Mouse (Mus musculus) neural tube, embryonic 15.5 days (tissue): ENCODE data around the gene Ipmk. TPM values are rescaled to one million over a fixed set of nuclear protein-coding genes. Genes with fewer than 3 reads are reported as not detected.

ENCODE experiments used
- ATAC-seq: fragments of 200-750 bp; cut with Nextera tagmentation; 2 replicates; pipeline ENCODE4 v1.8.0; 2017; ENCODE audit warnings: mild to moderate bottlenecking, moderate TSS enrichment, moderate library complexity; ENCODE audit not compliant: low FRiP score
- H3K27ac ChIP-seq: fragments of 300-500 bp; sonication (generic); replicated peaks from 2 replicates; pipeline ENCODE4 v1.5.1; 2015; ENCODE audit warnings: mild to moderate bottlenecking, inconsistent platforms
- H3K27me3 ChIP-seq: fragments of 300-500 bp; sonication (generic); replicated peaks from 2 replicates; pipeline ENCODE4 v1.6.1; 2015; ENCODE audit warnings: inconsistent platforms
- H3K36me3 ChIP-seq: fragments of 300-500 bp; sonication (generic); 2 replicates; pipeline ENCODE4 v1.6.1; 2015; ENCODE audit warnings: inconsistent platforms
- H3K4me1 ChIP-seq: fragments of 300-500 bp; sonication (generic); 2 replicates; pipeline ENCODE4 v1.6.1; 2015; ENCODE audit warnings: inconsistent platforms
- H3K4me2 ChIP-seq: fragments of 300-500 bp; sonication (generic); 2 replicates; pipeline ENCODE4 v1.6.1; 2015; ENCODE audit warnings: inconsistent platforms, mild to moderate bottlenecking, moderate library complexity
- H3K4me3 ChIP-seq: fragments of 300-500 bp; sonication (generic); replicated peaks from 2 replicates; pipeline ENCODE4 v1.5.1; 2015; ENCODE audit warnings: mild to moderate bottlenecking, inconsistent platforms
- H3K9ac ChIP-seq: fragments of 300-500 bp; sonication (generic); replicated peaks from 2 replicates; pipeline ENCODE4 v1.6.1; 2015; ENCODE audit warnings: mild to moderate bottlenecking, inconsistent platforms
- H3K9me3 ChIP-seq: fragments of 300-500 bp; sonication (generic); replicated peaks from 2 replicates; pipeline ENCODE4 v1.6.1; 2016; ENCODE audit warnings: inconsistent platforms
- WGBS: fragments of 180-500 bp; shearing (Covaris S2); methylation state at CpG from one replicate; pipeline ENCODE4 v1.1.7; 2015; ENCODE audit warnings: mixed read lengths; 5-methylcytosine and 5-hydroxymethylcytosine counted together
- polyA plus RNA-seq: library from polyadenylated mRNA; unstranded; fragments of >200 nt; fragmentation: Nextera tagmentation; extraction: Ambion mirVana; gene quantifications from 2 replicates; pipeline ENCODE4 v1.2.1, GENCODE M21; 2015

The Ipmk gene
- polyA plus RNA-seq, 1 experiment from 2014 or later, result 15.3 TPM

GRCm38 (mm10) chr10:71351301-71351700 lies 3.7 kb downstream of the Ipmk start:
- no peak for ATAC-seq
- Histone ChIP-seq H3K27me3 (no peaks in the 10 kb centered on the region), H3K9ac (no peak overlapping the region), H3K4me1 (peaks cover 28% of the 10 kb centered on the region), H3K27ac (no peak overlapping the region), H3K4me3 (no peak overlapping the region), H3K4me2 (no peak overlapping the region), H3K36me3 (no peaks in the 10 kb centered on the region), H3K9me3 (no peaks in the 10 kb centered on the region)
- 86% methylated on average over 7 of the region's 7 CpGs for WGBS

- Histone ChIP-seq H3K27ac (no peak overlapping the region), H3K4me3 (no peak overlapping the region), H3K4me1 (peaks cover 17% of the 10 kb centered on the region), H3K9ac (no peak overlapping the region), H3K9me3 (no peaks in the 10 kb centered on the region), H3K36me3 (no peaks in the 10 kb centered on the region), H3K27me3 (no peaks in the 10 kb centered on the region), H3K4me2 (no peak overlapping the region)
- no peak for ATAC-seq
- WGBS, result 78% methylated on average over 9 of the region's 9 CpGs
Observed at GRCm38 (mm10) chr10:71353850-71354249, 6.3 kb downstream of the Ipmk start.

- 84% methylated on average over 12 of the region's 12 CpGs for WGBS
- H3K4me1 ChIP-seq, result peaks cover 6% of the 10 kb centered on the region
- no peak for ATAC-seq
- no peaks in the 10 kb centered on the region for H3K9me3 ChIP-seq
- H3K27me3 ChIP-seq, result no peaks in the 10 kb centered on the region
- no peak overlapping the region for H3K27ac ChIP-seq
- H3K4me2 ChIP-seq, result no peak overlapping the region
- H3K4me3 ChIP-seq, result no peak overlapping the region
- no peak overlapping the region for H3K9ac ChIP-seq
- H3K36me3 ChIP-seq, result no peaks in the 10 kb centered on the region
Observed at GRCm38 (mm10) chr10:71354947-71355346, 7.4 kb downstream of the Ipmk start.

- no peaks in the 10 kb centered on the region for H3K9me3 ChIP-seq
- no peak overlapping the region for H3K4me3 ChIP-seq
- peaks cover 10% of the 10 kb centered on the region for H3K36me3 ChIP-seq
- H3K4me1 ChIP-seq, result peaks cover 8% of the 10 kb centered on the region
- H3K9ac ChIP-seq, result no peak overlapping the region
- H3K27me3 ChIP-seq, result no peaks in the 10 kb centered on the region
- H3K4me2 ChIP-seq, result no peak overlapping the region
- WGBS, result 73% methylated on average over 7 of the region's 7 CpGs
- no peak overlapping the region for H3K27ac ChIP-seq
- ATAC-seq, result no peak
Observed at GRCm38 (mm10) chr10:71361044-71361443, 13.5 kb downstream of the Ipmk start.

GRCm38 (mm10) chr10:71361836-71362562 lies 14.4 kb downstream of the Ipmk start:
- Histone ChIP-seq H3K27ac (no peak overlapping the region), H3K4me2 (peak overlapping the region; percentile 39), H3K27me3 (no peaks in the 10 kb centered on the region), H3K4me1 (peaks cover 8% of the 10 kb centered on the region), H3K9ac (0 out of 2 replicates have a peak overlapping the region, but pooled peaks have one; percentile 1), H3K36me3 (peaks cover 12% of the 10 kb centered on the region), H3K4me3 (no peak overlapping the region), H3K9me3 (no peaks in the 10 kb centered on the region)
- no peak for ATAC-seq
- WGBS, result 29% methylated on average over 18 of the region's 18 CpGs

- Histone ChIP-seq H3K27ac (no peak overlapping the region), H3K4me3 (no peak overlapping the region), H3K9ac (no peak overlapping the region), H3K9me3 (no peaks in the 10 kb centered on the region), H3K4me2 (no peak overlapping the region), H3K27me3 (no peaks in the 10 kb centered on the region), H3K4me1 (peaks cover 8% of the 10 kb centered on the region), H3K36me3 (peaks cover 17% of the 10 kb centered on the region)
- 88% methylated on average over 8 of the region's 8 CpGs for WGBS
- no peak for ATAC-seq
Observed at GRCm38 (mm10) chr10:71363440-71363839, 15.9 kb downstream of the Ipmk start.

- H3K27me3 ChIP-seq, result no peaks in the 10 kb centered on the region
- H3K4me2 ChIP-seq, result no peak overlapping the region
- no peaks in the 10 kb centered on the region for H3K9me3 ChIP-seq
- H3K9ac ChIP-seq, result no peak overlapping the region
- peaks cover 8% of the 10 kb centered on the region for H3K4me1 ChIP-seq
- H3K36me3 ChIP-seq, result peaks cover 19% of the 10 kb centered on the region
- H3K4me3 ChIP-seq, result no peak overlapping the region
- WGBS, result 94% methylated on average over 10 of the region's 10 CpGs
- H3K27ac ChIP-seq, result no peak overlapping the region
- no peak for ATAC-seq
Observed at GRCm38 (mm10) chr10:71363858-71364257, 16.3 kb downstream of the Ipmk start.

- no peak overlapping the region for H3K4me3 ChIP-seq
- 90% methylated on average over 16 of the region's 16 CpGs for WGBS
- ATAC-seq, result no peak
- no peaks in the 10 kb centered on the region for H3K9me3 ChIP-seq
- H3K4me2 ChIP-seq, result no peak overlapping the region
- H3K36me3 ChIP-seq, result peaks cover 28% of the 10 kb centered on the region
- no peak overlapping the region for H3K9ac ChIP-seq
- H3K27ac ChIP-seq, result no peak overlapping the region
- no peaks in the 10 kb centered on the region for H3K4me1 ChIP-seq
- H3K27me3 ChIP-seq, result no peaks in the 10 kb centered on the region
Observed at GRCm38 (mm10) chr10:71368128-71368940, 20.8 kb downstream of the Ipmk start.

GRCm38 (mm10) chr10:71369466-71369865 lies 21.9 kb downstream of the Ipmk start:
- no peaks in the 10 kb centered on the region for H3K9me3 ChIP-seq
- H3K27ac ChIP-seq, result no peak overlapping the region
- H3K4me3 ChIP-seq, result no peak overlapping the region
- peaks cover 35% of the 10 kb centered on the region for H3K36me3 ChIP-seq
- H3K4me2 ChIP-seq, result no peak overlapping the region
- WGBS, result 91% methylated on average over 3 of the region's 3 CpGs
- H3K4me1 ChIP-seq, result no peaks in the 10 kb centered on the region
- no peak overlapping the region for H3K9ac ChIP-seq
- no peak for ATAC-seq
- H3K27me3 ChIP-seq, result no peaks in the 10 kb centered on the region

- Histone ChIP-seq H3K27me3 (no peaks in the 10 kb centered on the region), H3K4me3 (no peak overlapping the region), H3K27ac (no peak overlapping the region), H3K9me3 (no peaks in the 10 kb centered on the region), H3K4me1 (no peaks in the 10 kb centered on the region), H3K4me2 (no peak overlapping the region), H3K36me3 (peaks cover 34% of the 10 kb centered on the region), H3K9ac (no peak overlapping the region)
- ATAC-seq, result no peak
- 91% methylated on average over 6 of the region's 6 CpGs for WGBS
Observed at GRCm38 (mm10) chr10:71371881-71372280, 24.3 kb downstream of the Ipmk start.

- no peak for ATAC-seq
- no peak overlapping the region for H3K4me3 ChIP-seq
- no peak overlapping the region for H3K4me2 ChIP-seq
- H3K9me3 ChIP-seq, result no peaks in the 10 kb centered on the region
- no peaks in the 10 kb centered on the region for H3K27me3 ChIP-seq
- no peak overlapping the region for H3K9ac ChIP-seq
- H3K4me1 ChIP-seq, result no peaks in the 10 kb centered on the region
- 94% methylated on average over 11 of the region's 11 CpGs for WGBS
- H3K36me3 ChIP-seq, result peaks cover 38% of the 10 kb centered on the region
- no peak overlapping the region for H3K27ac ChIP-seq
Observed at GRCm38 (mm10) chr10:71373706-71374105, 26.1 kb downstream of the Ipmk start.

GRCm38 (mm10) chr10:71376014-71376413 lies 28.5 kb downstream of the Ipmk start:
- H3K9ac ChIP-seq, result no peak overlapping the region
- no peak overlapping the region for H3K4me3 ChIP-seq
- WGBS, result 88% methylated on average over 6 of the region's 6 CpGs
- no peaks in the 10 kb centered on the region for H3K27me3 ChIP-seq
- no peak for ATAC-seq
- no peaks in the 10 kb centered on the region for H3K4me1 ChIP-seq
- no peak overlapping the region for H3K27ac ChIP-seq
- no peak overlapping the region for H3K4me2 ChIP-seq
- H3K36me3 ChIP-seq, result peaks cover 52% of the 10 kb centered on the region
- H3K9me3 ChIP-seq, result no peaks in the 10 kb centered on the region
